Mouse (Mus musculus) forebrain, embryonic 11.5 days (tissue): ENCODE measurements around the gene Olfr1385. TPM values are rescaled to one million over a fixed set of nuclear protein-coding genes. Genes with fewer than 3 reads are reported as not detected.
"Not testable (repeated sequence)": the region's sequence is repeated elsewhere in the genome, so short reads cannot be mapped to it uniquely, and the experiment has no call there.

Experiments
- ATAC-seq: fragments of 200-750 bp; cut with Nextera tagmentation; replicated peaks from 2 replicates; pipeline ENCODE4 v1.8.0; 2017; ENCODE audit warnings: moderate TSS enrichment; ENCODE audit not compliant: low FRiP score
- DNase-seq: peaks from one replicate; pipeline ENCODE4 v3.0.0-alpha.2; 2017; ENCODE audit warnings: low spot score
- H3K27ac ChIP-seq: fragments of 300-500 bp; sonication (generic); 2 replicates; pipeline ENCODE4 v1.5.1; 2014; ENCODE audit warnings: low read depth, low read length
- H3K27me3 ChIP-seq: fragments of 300-500 bp; sonication (generic); 2 replicates; pipeline ENCODE4 v1.6.1; 2014; ENCODE audit warnings: mild to moderate bottlenecking, low read length, mixed read lengths; ENCODE audit not compliant: control insufficient read depth, insufficient read depth
- H3K36me3 ChIP-seq: fragments of 300-500 bp; sonication (generic); 2 replicates; pipeline ENCODE4 v1.6.1; 2014; ENCODE audit warnings: mild to moderate bottlenecking, low read length, moderate library complexity, mixed read lengths; ENCODE audit not compliant: control insufficient read depth, insufficient read depth
- H3K4me1 ChIP-seq: fragments of 300-500 bp; sonication (generic); replicated peaks from 2 replicates; pipeline ENCODE4 v1.6.1; 2014; ENCODE audit warnings: low read length, mixed read lengths; ENCODE audit not compliant: control insufficient read depth, insufficient read depth
- H3K4me2 ChIP-seq: fragments of 300-500 bp; sonication (generic); 2 replicates; pipeline ENCODE4 v1.6.1; 2014; ENCODE audit warnings: low read depth, mild to moderate bottlenecking, low read length, moderate library complexity, mixed read lengths; ENCODE audit not compliant: severe bottlenecking
- H3K4me3 ChIP-seq: fragments of 300-500 bp; sonication (generic); 2 replicates; pipeline ENCODE4 v1.5.1; 2014; ENCODE audit warnings: low read depth, low read length
- H3K9ac ChIP-seq: fragments of 300-500 bp; sonication (generic); 2 replicates; pipeline ENCODE4 v1.6.1; 2014; ENCODE audit warnings: low read length
- H3K9me3 ChIP-seq: fragments of 300-500 bp; sonication (generic); 2 replicates; pipeline ENCODE4 v1.6.1; 2016; ENCODE audit warnings: low read length, mixed read lengths; ENCODE audit not compliant: control insufficient read depth
- WGBS: fragments of 180-500 bp; shearing (Covaris S2); extraction: QIAGEN DNeasy Blood & Tissue Kit; methylation state at CpG from one replicate; pipeline ENCODE4 v1.1.7; 2014; 5-methylcytosine and 5-hydroxymethylcytosine counted together
- polyA plus RNA-seq: library from polyadenylated mRNA; unstranded; fragments of >200 nt; fragmentation: Nextera tagmentation; extraction: Ambion mirVana; gene quantifications from 2 replicates; pipeline ENCODE4 v1.2.1, GENCODE M21; 2014

Gene Olfr1385
- not detected in 2 replicates for polyA plus RNA-seq

- not testable (repeated sequence) for H3K27me3 ChIP-seq, H3K9ac ChIP-seq, H3K9me3 ChIP-seq, ATAC-seq, H3K4me3 ChIP-seq, H3K4me1 ChIP-seq, H3K27ac ChIP-seq, DNase-seq, H3K36me3 ChIP-seq, H3K4me2 ChIP-seq
- 61% methylated on average over 1 of the region's 1 CpGs for WGBS
These were observed at the start of gene Olfr1385 for GRCm38 (mm10) chr11:49488770-49489169. Olfr1385 (plus strand) TSS chr11:49489070.

- Histone ChIP-seq H3K9me3 (no peaks in the 10 kb centered on the region), H3K36me3 (no peaks in the 10 kb centered on the region), H3K4me2 (no peak within 1 kb of the TSS), H3K27ac (no peak within 1 kb of the TSS), H3K27me3 (no peaks in the 10 kb centered on the region), H3K4me3 (no peak within 1 kb of the TSS), H3K4me1 (no peaks in the 10 kb centered on the region), H3K9ac (no peak within 1 kb of the TSS)
- no peak for ATAC-seq
- 83% methylated on average over 1 of the region's 1 CpGs for WGBS
- no peak for DNase-seq
These were observed 33.8 kb upstream of the Olfr1385 start, which contains the start of gene Olfr1387 for GRCm38 (mm10) chr11:49455043-49455442. Olfr1387 (plus strand) TSS chr11:49455343.

GRCm38 (mm10) chr11:49464746-49465145, 24.1 kb upstream of the Olfr1385 start, which contains the start of gene Olfr1386:
Olfr1386 (plus strand) TSS chr11:49465046.
- H3K4me2 ChIP-seq, H3K4me3 ChIP-seq, H3K4me1 ChIP-seq, H3K27me3 ChIP-seq, H3K9me3 ChIP-seq, H3K9ac ChIP-seq, ATAC-seq, DNase-seq, H3K36me3 ChIP-seq, H3K27ac ChIP-seq: not testable (repeated sequence)
- WGBS = 84% methylated on average over 2 of the region's 3 CpGs

GRCm38 (mm10) chr11:49485973-49486372, 2.9 kb upstream of the Olfr1385 start:
- Histone ChIP-seq H3K9ac (no peak overlapping the region), H3K4me2 (no peak overlapping the region), H3K4me1 (no peaks in the 10 kb centered on the region), H3K27me3 (no peaks in the 10 kb centered on the region), H3K9me3 (no peaks in the 10 kb centered on the region), H3K4me3 (no peak overlapping the region), H3K36me3 (no peaks in the 10 kb centered on the region), H3K27ac (no peak overlapping the region)
- DNase-seq = no peak
- ATAC-seq = no peak
- 76% methylated on average over 4 of the region's 4 CpGs for WGBS

GRCm38 (mm10) chr11:49518086-49518485, 29.2 kb downstream of the Olfr1385 start:
- no peaks in the 10 kb centered on the region for H3K27me3 ChIP-seq
- 83% methylated on average over 5 of the region's 5 CpGs for WGBS
- DNase-seq (no peak), ATAC-seq (no peak)
- H3K9ac ChIP-seq = no peak overlapping the region
- no peaks in the 10 kb centered on the region for H3K36me3 ChIP-seq
- H3K4me2 ChIP-seq = no peak overlapping the region
- no peak overlapping the region for H3K27ac ChIP-seq
- H3K4me1 ChIP-seq = no peaks in the 10 kb centered on the region
- H3K4me3 ChIP-seq = no peak overlapping the region
- no peaks in the 10 kb centered on the region for H3K9me3 ChIP-seq

DNA sequence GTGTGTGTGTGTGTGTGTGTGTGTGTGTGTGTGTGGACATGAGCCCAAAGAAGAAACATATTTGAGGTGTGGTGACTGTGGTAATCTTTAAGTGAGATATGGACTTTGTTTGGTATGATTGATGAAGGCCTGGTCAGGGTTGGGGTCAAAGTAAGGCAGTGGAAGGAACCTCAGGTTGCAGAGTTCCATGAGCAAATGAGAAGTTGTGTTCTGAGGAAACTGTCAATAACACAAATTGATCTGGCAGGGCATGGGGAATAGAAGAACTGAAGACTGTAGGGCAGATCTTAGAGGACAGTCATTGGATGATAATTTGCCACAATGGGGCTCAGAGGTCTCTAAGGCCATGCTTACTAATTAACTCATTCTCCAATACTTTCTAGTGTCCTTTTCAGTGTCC, 30.5 kb downstream of the Olfr1385 start, which contains the start of gene Olfr1383:
TSS of gene Olfr1383 (plus strand) at position 301 of the 400 bp plus-strand sequence.
- Histone ChIP-seq H3K9me3 (no peaks in the 10 kb centered on the region), H3K4me2 (no peak within 1 kb of the TSS), H3K36me3 (no peaks in the 10 kb centered on the region)

GRCm38 (mm10) chr11:49527947-49528346, 39.1 kb downstream of the Olfr1385 start, which contains the start of gene Olfr1382:
Olfr1382 (plus strand) TSS chr11:49528247.
- Histone ChIP-seq H3K4me3 (no peak within 1 kb of the TSS), H3K9ac (no peak within 1 kb of the TSS), H3K9me3 (no peaks in the 10 kb centered on the region), H3K4me1 (no peaks in the 10 kb centered on the region), H3K27ac (no peak within 1 kb of the TSS), H3K27me3 (no peaks in the 10 kb centered on the region), H3K4me2 (no peak within 1 kb of the TSS), H3K36me3 (no peaks in the 10 kb centered on the region)
- ATAC-seq = no peak
- DNase-seq = no peak
- WGBS = 86% methylated on average over 3 of the region's 3 CpGs

More for the DNA sequence above, 30.5 kb downstream of the Olfr1385 start, which contains the start of gene Olfr1383:
- DNase-seq (no peak), ATAC-seq (no peak)
- Histone ChIP-seq H3K4me1 (no peaks in the 10 kb centered on the region), H3K4me3 (no peak within 1 kb of the TSS), H3K9ac (no peak within 1 kb of the TSS), H3K27me3 (no peaks in the 10 kb centered on the region), H3K27ac (no peak within 1 kb of the TSS)

GRCm38 (mm10) chr11:49532761-49533160, 43.9 kb downstream of the Olfr1385 start:
- Histone ChIP-seq H3K27ac (no peak overlapping the region), H3K36me3 (no peaks in the 10 kb centered on the region), H3K9me3 (no peaks in the 10 kb centered on the region), H3K4me2 (no peak overlapping the region), H3K4me3 (no peak overlapping the region), H3K4me1 (no peaks in the 10 kb centered on the region), H3K9ac (no peak overlapping the region), H3K27me3 (no peaks in the 10 kb centered on the region)
- DNase-seq (no peak), ATAC-seq (no peak)

DNA sequence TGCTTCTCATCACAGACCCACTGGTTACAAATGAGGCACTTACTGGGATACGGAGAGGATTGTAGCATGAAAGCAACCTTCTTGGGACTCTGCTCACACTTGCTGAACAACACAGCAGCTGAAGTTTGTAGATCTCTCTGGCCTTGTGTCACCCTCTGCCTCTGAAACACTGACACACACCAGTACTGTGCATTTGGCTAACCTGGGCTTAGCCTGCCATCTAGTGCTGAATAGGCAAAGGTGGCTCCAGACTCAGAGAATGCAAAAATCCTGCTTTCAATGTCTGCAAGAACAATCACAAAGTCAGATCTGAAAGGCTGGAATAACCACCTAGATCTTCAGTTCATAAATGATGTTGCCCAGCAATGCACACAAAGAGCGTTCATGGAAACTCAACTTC, 47.8 kb downstream of the Olfr1385 start:
- not testable (repeated sequence) for H3K36me3 ChIP-seq, DNase-seq, H3K27me3 ChIP-seq, H3K9me3 ChIP-seq, H3K4me3 ChIP-seq, H3K4me2 ChIP-seq, ATAC-seq, H3K9ac ChIP-seq, H3K4me1 ChIP-seq, H3K27ac ChIP-seq
- 93% methylated on average over 2 of the region's 2 CpGs for WGBS
